Mouse (Mus musculus) limb, embryonic 15.5 days (tissue): ENCODE data around the gene 1190002N15Rik. TPM values are rescaled to one million over a fixed set of nuclear protein-coding genes. Genes with fewer than 3 reads are reported as not detected.

Experiments
- ATAC-seq: fragments of 200-750 bp; cut with Nextera tagmentation; 2 replicates; pipeline ENCODE4 v1.8.0; 2017; ENCODE audit warnings: low read depth, moderate TSS enrichment; ENCODE audit not compliant: insufficient number of reproducible peaks, low FRiP score, low TSS enrichment
- H3K27ac ChIP-seq: fragments of 300-500 bp; sonication (generic); 2 replicates; pipeline ENCODE4 v1.5.1; 2015; ENCODE audit warnings: moderate library complexity, mild to moderate bottlenecking, inconsistent platforms
- H3K27me3 ChIP-seq: fragments of 300-500 bp; sonication (generic); 2 replicates; pipeline ENCODE4 v1.6.1; 2015; ENCODE audit warnings: inconsistent platforms
- H3K36me3 ChIP-seq: fragments of 300-500 bp; sonication (generic); 2 replicates; pipeline ENCODE4 v1.6.1; 2015; ENCODE audit warnings: inconsistent platforms
- H3K4me1 ChIP-seq: fragments of 300-500 bp; sonication (generic); 2 replicates; pipeline ENCODE4 v1.6.1; 2015; ENCODE audit warnings: inconsistent platforms
- H3K4me2 ChIP-seq: fragments of 300-500 bp; sonication (generic); 2 replicates; pipeline ENCODE4 v1.6.1; 2015; ENCODE audit warnings: mild to moderate bottlenecking, inconsistent platforms
- H3K4me3 ChIP-seq: fragments of 300-500 bp; sonication (generic); 2 replicates; pipeline ENCODE4 v1.5.1; 2015; ENCODE audit warnings: mild to moderate bottlenecking, inconsistent platforms
- H3K9ac ChIP-seq: fragments of 300-500 bp; sonication (generic); 2 replicates; pipeline ENCODE4 v1.6.1; 2015; ENCODE audit warnings: inconsistent platforms
- H3K9me3 ChIP-seq: fragments of 300-500 bp; sonication (generic); 2 replicates; pipeline ENCODE4 v1.6.1; 2016; ENCODE audit warnings: inconsistent platforms
- WGBS: fragments of 180-500 bp; shearing (Covaris S2); methylation state at CpG from one replicate; pipeline ENCODE4 v1.1.7; 2015; 5-methylcytosine and 5-hydroxymethylcytosine counted together
- polyA plus RNA-seq: library from polyadenylated mRNA; unstranded; fragments of >200 nt; fragmentation: Nextera tagmentation; extraction: Ambion mirVana; gene quantifications from 2 replicates; pipeline ENCODE4 v1.2.1, GENCODE M21; 2015

1190002N15Rik gene
- 20.1 and 23.6 TPM in 2 replicates for polyA plus RNA-seq

- H3K4me2 ChIP-seq: peak within 1 kb of the TSS; percentile 78
- H3K4me3 ChIP-seq: peak within 1 kb of the TSS; percentile 87
- under 1% methylated on average over 61 of the region's 104 CpGs for WGBS
Measured at GRCm38 (mm10) chr9:94537970-94538822, at the start of gene 1190002N15Rik. TSS of gene 1190002N15Rik (minus strand) at chr9:94538081.

GRCm38 (mm10) chr9:94582309-94582708 is 44.4 kb upstream of the 1190002N15Rik start:
- Histone ChIP-seq H3K9me3 (no peaks in the 10 kb centered on the region), H3K36me3 (no peaks in the 10 kb centered on the region), H3K4me2 (no peak overlapping the region), H3K9ac (no peak overlapping the region), H3K4me1 (no peaks in the 10 kb centered on the region), H3K27ac (no peak overlapping the region), H3K4me3 (no peak overlapping the region), H3K27me3 (no peaks in the 10 kb centered on the region)
- 50% methylated on average over 8 of the region's 8 CpGs for WGBS
- ATAC-seq: no peak

More at GRCm38 (mm10) chr9:94537970-94538822, at the start of gene 1190002N15Rik:
- Histone ChIP-seq H3K36me3 (no peaks in the 10 kb centered on the region), H3K4me1 (peaks cover 4% of the 10 kb centered on the region; the same call in 1 of the 2 replicates), H3K27me3 (no peaks in the 10 kb centered on the region), H3K9ac (peak within 1 kb of the TSS; percentile 75), H3K9me3 (no peaks in the 10 kb centered on the region), H3K27ac (peak within 1 kb of the TSS; percentile 99)
- peak; percentile 94 for ATAC-seq

GRCm38 (mm10) chr9:94581661-94582060 is 43.8 kb upstream of the 1190002N15Rik start:
- WGBS: 80% methylated on average over 4 of the region's 4 CpGs
- no peak for ATAC-seq

GRCm38 (mm10) chr9:94580071-94580737 is 42.3 kb upstream of the 1190002N15Rik start:
- H3K4me3 ChIP-seq: no peak overlapping the region
- H3K9ac ChIP-seq: no peak overlapping the region
- H3K4me2 ChIP-seq: no peak overlapping the region
- ATAC-seq: no peak
- H3K36me3 ChIP-seq: no peaks in the 10 kb centered on the region
- H3K9me3 ChIP-seq: no peaks in the 10 kb centered on the region
- WGBS: 70% methylated on average over 3 of the region's 3 CpGs
- no peaks in the 10 kb centered on the region for H3K4me1 ChIP-seq
- no peak overlapping the region for H3K27ac ChIP-seq
- no peaks in the 10 kb centered on the region for H3K27me3 ChIP-seq

More at GRCm38 (mm10) chr9:94581661-94582060, 43.8 kb upstream of the 1190002N15Rik start:
- Histone ChIP-seq H3K27me3 (no peaks in the 10 kb centered on the region), H3K4me3 (no peak overlapping the region), H3K36me3 (no peaks in the 10 kb centered on the region), H3K9ac (no peak overlapping the region), H3K27ac (no peak overlapping the region), H3K9me3 (no peaks in the 10 kb centered on the region), H3K4me1 (no peaks in the 10 kb centered on the region), H3K4me2 (no peak overlapping the region)

- no peak overlapping the region for H3K4me3 ChIP-seq
- no peak overlapping the region for H3K27ac ChIP-seq
- H3K9ac ChIP-seq: no peak overlapping the region
- no peaks in the 10 kb centered on the region for H3K4me1 ChIP-seq
- H3K9me3 ChIP-seq: no peaks in the 10 kb centered on the region
- no peaks in the 10 kb centered on the region for H3K27me3 ChIP-seq
- WGBS: 54% methylated on average over 1 of the region's 1 CpGs
- no peak overlapping the region for H3K4me2 ChIP-seq
- no peak for ATAC-seq
- no peaks in the 10 kb centered on the region for H3K36me3 ChIP-seq
Measured at GRCm38 (mm10) chr9:94571802-94572201, 33.9 kb upstream of the 1190002N15Rik start.

GRCm38 (mm10) chr9:94568386-94568785 is 30.5 kb upstream of the 1190002N15Rik start:
- Histone ChIP-seq H3K36me3 (no peaks in the 10 kb centered on the region), H3K27ac (no peak overlapping the region), H3K27me3 (no peaks in the 10 kb centered on the region), H3K9me3 (no peaks in the 10 kb centered on the region), H3K4me1 (no peaks in the 10 kb centered on the region), H3K4me3 (no peak overlapping the region), H3K9ac (no peak overlapping the region), H3K4me2 (no peak overlapping the region)
- 79% methylated on average over 3 of the region's 3 CpGs for WGBS
- ATAC-seq: no peak

- no peak overlapping the region for H3K4me2 ChIP-seq
- H3K27me3 ChIP-seq: no peaks in the 10 kb centered on the region
- H3K4me1 ChIP-seq: no peaks in the 10 kb centered on the region
- no peak overlapping the region for H3K4me3 ChIP-seq
- ATAC-seq: no peak
- H3K9ac ChIP-seq: no peak overlapping the region
- H3K36me3 ChIP-seq: no peaks in the 10 kb centered on the region
- no peaks in the 10 kb centered on the region for H3K9me3 ChIP-seq
- no peak overlapping the region for H3K27ac ChIP-seq
- WGBS: 77% methylated on average over 5 of the region's 5 CpGs
Measured at GRCm38 (mm10) chr9:94567722-94568314, 29.9 kb upstream of the 1190002N15Rik start.

- H3K27me3 ChIP-seq: no peaks in the 10 kb centered on the region
- no peak overlapping the region for H3K4me3 ChIP-seq
- no peaks in the 10 kb centered on the region for H3K9me3 ChIP-seq
- no peak for ATAC-seq
- H3K9ac ChIP-seq: no peak overlapping the region
- H3K4me2 ChIP-seq: no peak overlapping the region
- no peaks in the 10 kb centered on the region for H3K4me1 ChIP-seq
- no peak overlapping the region for H3K27ac ChIP-seq
- no peaks in the 10 kb centered on the region for H3K36me3 ChIP-seq
- 80% methylated on average over 6 of the region's 6 CpGs for WGBS
Measured at GRCm38 (mm10) chr9:94556776-94557514, 19.1 kb upstream of the 1190002N15Rik start.

- Histone ChIP-seq H3K4me2 (no peak overlapping the region), H3K9ac (no peak overlapping the region), H3K27me3 (no peaks in the 10 kb centered on the region), H3K36me3 (no peaks in the 10 kb centered on the region), H3K4me3 (no peak overlapping the region), H3K27ac (no peak overlapping the region), H3K4me1 (no peaks in the 10 kb centered on the region), H3K9me3 (no peaks in the 10 kb centered on the region)
- ATAC-seq: no peak
Measured at GRCm38 (mm10) chr9:94556249-94556648, 18.4 kb upstream of the 1190002N15Rik start.

- Histone ChIP-seq H3K36me3 (no peaks in the 10 kb centered on the region), H3K9ac (no peak overlapping the region), H3K27me3 (no peaks in the 10 kb centered on the region), H3K27ac (no peak overlapping the region), H3K9me3 (no peaks in the 10 kb centered on the region), H3K4me3 (no peak overlapping the region), H3K4me2 (no peak overlapping the region), H3K4me1 (no peaks in the 10 kb centered on the region)
- 67% methylated on average over 2 of the region's 2 CpGs for WGBS
- no peak for ATAC-seq
Measured at GRCm38 (mm10) chr9:94550493-94551095, 12.7 kb upstream of the 1190002N15Rik start.

GRCm38 (mm10) chr9:94543881-94544280 is 6.0 kb upstream of the 1190002N15Rik start:
- H3K27ac ChIP-seq: no peak overlapping the region
- no peak for ATAC-seq
- 90% methylated on average over 4 of the region's 4 CpGs for WGBS

More at GRCm38 (mm10) chr9:94543881-94544280, 6.0 kb upstream of the 1190002N15Rik start:
- Histone ChIP-seq H3K9ac (no peak overlapping the region), H3K9me3 (no peaks in the 10 kb centered on the region), H3K4me1 (no peaks in the 10 kb centered on the region), H3K27me3 (no peaks in the 10 kb centered on the region), H3K4me3 (no peak overlapping the region), H3K36me3 (no peaks in the 10 kb centered on the region), H3K4me2 (no peak overlapping the region)
